Mouse (Mus musculus) midbrain, embryonic 13.5 days (tissue): ENCODE results near the gene Camkk2. TPM values are rescaled to one million over a fixed set of nuclear protein-coding genes. Genes with fewer than 3 reads are reported as not detected.
A peak's percentile ranks its signal among the peaks of the same experiment; 100 is the strongest.

Source experiments
- ATAC-seq: fragments of 200-750 bp; cut with Nextera tagmentation; 2 replicates; pipeline ENCODE4 v1.8.0; 2017; ENCODE audit warnings: mild to moderate bottlenecking, moderate TSS enrichment, moderate library complexity
- H3K27ac ChIP-seq: fragments of 300-500 bp; sonication (generic); 2 replicates; pipeline ENCODE4 v1.5.1; 2015; ENCODE audit warnings: inconsistent platforms, mild to moderate bottlenecking, moderate library complexity
- H3K27me3 ChIP-seq: fragments of 300-500 bp; sonication (generic); 2 replicates; pipeline ENCODE4 v1.6.1; 2015; ENCODE audit warnings: mild to moderate bottlenecking, inconsistent platforms
- H3K36me3 ChIP-seq: fragments of 300-500 bp; sonication (generic); 2 replicates; pipeline ENCODE4 v1.6.1; 2015; ENCODE audit warnings: mild to moderate bottlenecking, inconsistent platforms
- H3K4me1 ChIP-seq: fragments of 300-500 bp; sonication (generic); replicated peaks from 2 replicates; pipeline ENCODE4 v1.6.1; 2015; ENCODE audit warnings: inconsistent platforms
- H3K4me2 ChIP-seq: fragments of 300-500 bp; sonication (generic); replicated peaks from 2 replicates; pipeline ENCODE4 v1.6.1; 2015; ENCODE audit warnings: moderate library complexity, mild to moderate bottlenecking, inconsistent platforms
- H3K4me3 ChIP-seq: fragments of 300-500 bp; sonication (generic); replicated peaks from 2 replicates; pipeline ENCODE4 v1.5.1; 2015; ENCODE audit warnings: mild to moderate bottlenecking, inconsistent platforms
- H3K9ac ChIP-seq: fragments of 300-500 bp; sonication (generic); replicated peaks from 2 replicates; pipeline ENCODE4 v1.6.1; 2015; ENCODE audit warnings: mild to moderate bottlenecking, inconsistent platforms
- H3K9me3 ChIP-seq: fragments of 300-500 bp; sonication (generic); 2 replicates; pipeline ENCODE4 v1.6.1; 2016; ENCODE audit warnings: mild to moderate bottlenecking, inconsistent platforms
- WGBS: fragments of 180-500 bp; shearing (Covaris S2); methylation state at CpG from one replicate; pipeline ENCODE4 v1.1.7; 2015; 5-methylcytosine and 5-hydroxymethylcytosine counted together
- polyA plus RNA-seq: library from polyadenylated mRNA; unstranded; fragments of >200 nt; fragmentation: Nextera tagmentation; extraction: Ambion mirVana; gene quantifications from 2 replicates; pipeline ENCODE4 v1.2.1, GENCODE M21; 2015

The Camkk2 gene
- polyA plus RNA-seq, 1 experiment from 2014 or later: 47.1 TPM

GRCm38 (mm10) chr5:122705174-122705573 is 74.0 kb downstream of the Camkk2 start:
- H3K9ac ChIP-seq: no peak overlapping the region
- H3K4me3 ChIP-seq: no peak overlapping the region
- no peak for ATAC-seq
- no peaks in the 10 kb centered on the region for H3K9me3 ChIP-seq
- 78% methylated on average over 3 of the region's 3 CpGs for WGBS
- no peak overlapping the region for H3K27ac ChIP-seq
- H3K27me3 ChIP-seq: no peaks in the 10 kb centered on the region
- H3K4me2 ChIP-seq: no peak overlapping the region
- H3K36me3 ChIP-seq: no peaks in the 10 kb centered on the region
- peaks cover 17% of the 10 kb centered on the region for H3K4me1 ChIP-seq

GRCm38 (mm10) chr5:122704571-122704970 is 74.6 kb downstream of the Camkk2 start:
- H3K9me3 ChIP-seq: no peaks in the 10 kb centered on the region
- H3K4me2 ChIP-seq: no peak overlapping the region
- peaks cover 17% of the 10 kb centered on the region for H3K4me1 ChIP-seq
- H3K27ac ChIP-seq: no peak overlapping the region
- no peak for ATAC-seq
- WGBS: 86% methylated on average over 4 of the region's 4 CpGs
- no peaks in the 10 kb centered on the region for H3K36me3 ChIP-seq
- no peak overlapping the region for H3K9ac ChIP-seq
- H3K4me3 ChIP-seq: no peak overlapping the region
- H3K27me3 ChIP-seq: no peaks in the 10 kb centered on the region

- no peak overlapping the region for H3K4me3 ChIP-seq
- no peak overlapping the region for H3K9ac ChIP-seq
- H3K36me3 ChIP-seq: no peaks in the 10 kb centered on the region
- no peak overlapping the region for H3K27ac ChIP-seq
- WGBS: 78% methylated on average over 2 of the region's 2 CpGs
- H3K4me2 ChIP-seq: no peak overlapping the region
- no peaks in the 10 kb centered on the region for H3K27me3 ChIP-seq
- no peak for ATAC-seq
- no peaks in the 10 kb centered on the region for H3K9me3 ChIP-seq
- peaks cover 17% of the 10 kb centered on the region for H3K4me1 ChIP-seq
These were observed 75.6 kb downstream of the Camkk2 start for GRCm38 (mm10) chr5:122703574-122703973.

DNA sequence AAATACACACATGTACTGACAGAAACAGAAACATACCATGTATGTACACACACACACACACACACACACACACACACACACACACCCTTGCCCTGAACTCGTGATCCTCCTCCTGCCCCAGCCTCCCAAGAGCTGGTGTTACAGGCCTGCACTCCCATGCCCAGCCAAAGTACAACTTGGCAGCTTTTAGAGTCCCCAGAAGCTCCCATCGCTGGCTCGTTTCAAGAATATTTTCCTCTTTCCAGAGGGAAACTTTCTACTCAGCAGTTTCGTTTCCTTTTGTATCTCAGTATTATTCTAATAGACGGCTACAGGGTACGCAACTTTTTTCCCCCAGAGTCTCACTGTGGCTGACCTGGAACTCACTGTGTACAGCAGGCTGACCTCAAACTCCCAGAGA is 77.1 kb downstream of the Camkk2 start:
- 82% methylated on average over 6 of the region's 6 CpGs for WGBS
- Histone ChIP-seq H3K9ac (no peak overlapping the region), H3K4me1 (peaks cover 10% of the 10 kb centered on the region), H3K27me3 (no peaks in the 10 kb centered on the region), H3K9me3 (no peaks in the 10 kb centered on the region), H3K4me2 (no peak overlapping the region), H3K4me3 (no peak overlapping the region), H3K27ac (no peak overlapping the region), H3K36me3 (no peaks in the 10 kb centered on the region)
- no peak for ATAC-seq

DNA sequence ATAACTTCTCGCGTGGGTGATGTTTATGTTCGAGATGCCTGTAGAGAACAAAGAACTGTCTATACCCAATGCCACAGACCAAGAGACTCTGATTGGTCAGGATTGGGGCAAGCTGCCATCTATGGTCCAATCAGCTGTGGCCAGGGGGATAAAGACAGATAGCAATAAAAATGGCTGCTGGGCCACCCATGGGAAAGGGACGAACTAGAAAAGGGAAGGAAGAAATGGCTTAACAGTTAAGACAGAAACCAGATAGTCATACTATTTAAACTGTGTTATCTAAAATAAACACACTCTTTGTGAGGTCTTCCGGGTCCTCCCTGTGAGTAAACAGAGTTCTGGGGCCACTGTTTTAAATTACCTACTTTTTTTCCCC is 78.4 kb downstream of the Camkk2 start:
- no peaks in the 10 kb centered on the region for H3K36me3 ChIP-seq
- H3K4me2 ChIP-seq: no peak overlapping the region
- no peak overlapping the region for H3K4me3 ChIP-seq
- no peak overlapping the region for H3K27ac ChIP-seq
- no peaks in the 10 kb centered on the region for H3K4me1 ChIP-seq
- WGBS: 76% methylated on average over 5 of the region's 5 CpGs
- no peak for ATAC-seq
- H3K27me3 ChIP-seq: no peaks in the 10 kb centered on the region
- no peaks in the 10 kb centered on the region for H3K9me3 ChIP-seq
- H3K9ac ChIP-seq: no peak overlapping the region

- H3K27ac ChIP-seq: no peak overlapping the region
- no peak overlapping the region for H3K4me3 ChIP-seq
- no peaks in the 10 kb centered on the region for H3K4me1 ChIP-seq
- H3K36me3 ChIP-seq: no peaks in the 10 kb centered on the region
- no peak overlapping the region for H3K4me2 ChIP-seq
- H3K27me3 ChIP-seq: no peaks in the 10 kb centered on the region
- ATAC-seq: no peak
- no peaks in the 10 kb centered on the region for H3K9me3 ChIP-seq
- WGBS: 92% methylated on average over 12 of the region's 12 CpGs
- no peak overlapping the region for H3K9ac ChIP-seq
These were observed 78.9 kb downstream of the Camkk2 start for GRCm38 (mm10) chr5:122700109-122700836.

GRCm38 (mm10) chr5:122698701-122699060 is 80.5 kb downstream of the Camkk2 start:
- H3K9ac ChIP-seq: no peak overlapping the region
- no peaks in the 10 kb centered on the region for H3K27me3 ChIP-seq
- H3K4me1 ChIP-seq: peaks cover 2% of the 10 kb centered on the region
- no peaks in the 10 kb centered on the region for H3K9me3 ChIP-seq
- H3K4me3 ChIP-seq: no peak overlapping the region
- ATAC-seq: no peak
- H3K4me2 ChIP-seq: no peak overlapping the region
- H3K27ac ChIP-seq: no peak overlapping the region
- H3K36me3 ChIP-seq: no peaks in the 10 kb centered on the region
- 83% methylated on average over 9 of the region's 9 CpGs for WGBS

GRCm38 (mm10) chr5:122698041-122698700 is 81.0 kb downstream of the Camkk2 start:
- Histone ChIP-seq H3K4me1 (peaks cover 7% of the 10 kb centered on the region), H3K36me3 (no peaks in the 10 kb centered on the region), H3K9me3 (no peaks in the 10 kb centered on the region), H3K4me2 (no peak overlapping the region), H3K9ac (no peak overlapping the region), H3K27me3 (no peaks in the 10 kb centered on the region), H3K27ac (no peak overlapping the region), H3K4me3 (no peak overlapping the region)
- 89% methylated on average over 10 of the region's 10 CpGs for WGBS
- ATAC-seq: no peak

DNA sequence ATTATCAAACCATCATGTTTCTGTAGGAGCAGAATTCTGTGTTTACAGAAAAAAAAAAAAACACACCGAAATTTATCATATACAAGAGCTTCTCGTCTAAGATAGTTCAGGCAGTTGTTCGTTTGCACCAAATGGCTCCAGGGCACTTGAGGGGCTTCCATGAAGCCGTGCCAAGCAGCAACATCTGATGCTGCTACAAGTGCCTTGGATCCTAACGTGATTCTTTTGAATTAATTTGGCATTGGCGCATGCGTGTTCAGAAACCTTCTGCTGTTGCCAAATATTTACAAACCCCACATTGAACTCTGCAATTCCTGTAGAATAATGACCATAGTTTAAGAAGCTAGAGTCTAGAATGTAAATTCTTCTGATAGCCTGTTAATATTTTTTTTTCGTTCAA is 83.7 kb downstream of the Camkk2 start:
- no peak overlapping the region for H3K4me3 ChIP-seq
- WGBS: 77% methylated on average over 8 of the region's 8 CpGs

GRCm38 (mm10) chr5:122693431-122694207 is 85.6 kb downstream of the Camkk2 start:
- no peaks in the 10 kb centered on the region for H3K27me3 ChIP-seq
- H3K9ac ChIP-seq: 0 out of 2 replicates have a peak overlapping the region, but pooled peaks have one; percentile 32
- ATAC-seq: peak; percentile 83
- no peak overlapping the region for H3K4me3 ChIP-seq
- WGBS: 24% methylated on average over 13 of the region's 13 CpGs
- H3K4me1 ChIP-seq: peaks cover 13% of the 10 kb centered on the region
- peak overlapping the region; percentile 74 for H3K27ac ChIP-seq
- H3K36me3 ChIP-seq: no peaks in the 10 kb centered on the region
- H3K9me3 ChIP-seq: no peaks in the 10 kb centered on the region
- H3K4me2 ChIP-seq: no peak overlapping the region

More for the DNA sequence above, 83.7 kb downstream of the Camkk2 start:
- H3K4me2 ChIP-seq: no peak overlapping the region
- H3K36me3 ChIP-seq: no peaks in the 10 kb centered on the region
- no peaks in the 10 kb centered on the region for H3K9me3 ChIP-seq
- ATAC-seq: no peak
- no peak overlapping the region for H3K9ac ChIP-seq
- H3K27me3 ChIP-seq: no peaks in the 10 kb centered on the region
- H3K27ac ChIP-seq: no peak overlapping the region
- H3K4me1 ChIP-seq: peaks cover 13% of the 10 kb centered on the region

- no peaks in the 10 kb centered on the region for H3K36me3 ChIP-seq
- H3K4me2 ChIP-seq: no peak overlapping the region
- no peak overlapping the region for H3K27ac ChIP-seq
- no peak overlapping the region for H3K9ac ChIP-seq
- ATAC-seq: no peak
- no peaks in the 10 kb centered on the region for H3K9me3 ChIP-seq
- 52% methylated on average over 6 of the region's 6 CpGs for WGBS
- H3K4me1 ChIP-seq: peaks cover 13% of the 10 kb centered on the region
- H3K4me3 ChIP-seq: no peak overlapping the region
- H3K27me3 ChIP-seq: no peaks in the 10 kb centered on the region
These were observed 88.7 kb downstream of the Camkk2 start for GRCm38 (mm10) chr5:122690486-122690885.

DNA sequence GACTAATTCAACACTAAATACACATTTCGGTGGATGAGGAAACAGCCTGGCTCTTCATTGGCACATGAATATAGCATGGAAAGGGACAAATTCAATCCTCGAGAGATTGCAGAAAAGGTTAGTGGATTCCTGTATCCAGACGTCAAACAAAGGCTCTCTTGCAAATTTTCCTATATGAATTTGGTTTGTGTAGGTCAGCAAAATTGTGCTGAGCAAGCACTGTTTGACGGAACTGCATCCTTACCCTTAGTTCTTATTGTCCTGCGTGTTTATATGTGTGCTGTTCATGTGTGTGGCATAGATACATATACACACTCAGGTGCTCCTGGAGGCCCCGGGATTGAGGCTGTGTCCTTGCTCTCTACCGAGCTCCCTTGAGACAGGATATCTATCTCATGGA is 90.1 kb downstream of the Camkk2 start:
- no peaks in the 10 kb centered on the region for H3K27me3 ChIP-seq
- WGBS: 92% methylated on average over 7 of the region's 7 CpGs
- H3K4me1 ChIP-seq: peaks cover 13% of the 10 kb centered on the region
- no peak overlapping the region for H3K4me3 ChIP-seq
- H3K4me2 ChIP-seq: no peak overlapping the region
- no peak for ATAC-seq
- no peak overlapping the region for H3K9ac ChIP-seq
- H3K9me3 ChIP-seq: no peaks in the 10 kb centered on the region
- H3K27ac ChIP-seq: no peak overlapping the region
- H3K36me3 ChIP-seq: no peaks in the 10 kb centered on the region
